Mouse (Mus musculus) kidney, adult 2 months (tissue): ENCODE data around the gene Syngr3. TPM values are rescaled to one million over a fixed set of nuclear protein-coding genes. Genes with fewer than 3 reads are reported as not detected.

Experiments used
- DNase-seq: peaks from one replicate; pipeline ENCODE4 v3.0.0; 2021
- H3K27ac ChIP-seq: fragments of 200-500 bp; 2 replicates; pipeline ENCODE4 v1.5.1; 2012; ENCODE audit warnings: low read depth, low read length, control low read depth, inconsistent platforms; ENCODE audit not compliant: insufficient read depth
- H3K27me3 ChIP-seq: fragments of 200-500 bp; replicated peaks from 2 replicates; pipeline ENCODE4 v1.6.1; 2012; ENCODE audit warnings: mild to moderate bottlenecking, moderate library complexity, low read length, inconsistent platforms; ENCODE audit not compliant: control insufficient read depth, insufficient read depth
- H3K36me3 ChIP-seq: fragments of 200-500 bp; 2 replicates; pipeline ENCODE4 v1.6.1; 2012; ENCODE audit warnings: mild to moderate bottlenecking, moderate library complexity, low read length, inconsistent platforms; ENCODE audit not compliant: control insufficient read depth, insufficient read depth
- H3K4me1 ChIP-seq: fragments of 200-500 bp; 2 replicates; pipeline ENCODE4 v1.6.1; 2011; ENCODE audit warnings: low read length; ENCODE audit not compliant: control insufficient read depth, insufficient read depth
- H3K4me3 ChIP-seq: fragments of 200-500 bp; 2 replicates; pipeline ENCODE4 v1.5.1; 2011; ENCODE audit warnings: mild to moderate bottlenecking, low read depth, low read length, control low read depth; ENCODE audit not compliant: insufficient read depth
- CTCF ChIP-seq: fragments of 200-500 bp; conservative IDR thresholded peaks from 2 replicates; pipeline ENCODE4 v1.5.1; 2011; ENCODE audit warnings: low read depth, mild to moderate bottlenecking, control low read depth, low read length, moderate library complexity, mixed read lengths; ENCODE audit not compliant: insufficient read depth, insufficient read length
- POLR2A ChIP-seq: fragments of 200-500 bp; IDR thresholded peaks from one replicate; pipeline ENCODE4 v1.6.1; 2011; ENCODE audit warnings: low read depth, low read length, control low read depth
- WGBS: fragments of 180-500 bp; shearing (Covaris S2); methylation state at CpG from one replicate; pipeline ENCODE4 v1.1.7; 2018; 5-methylcytosine and 5-hydroxymethylcytosine counted together
- polyA plus RNA-seq: library from polyadenylated mRNA; depleted of rRNA; stranded (reverse); fragments of >200 nt; gene quantifications from 2 replicates; pipeline ENCODE4 v1.2.3, GENCODE M21; 2012

The Syngr3 gene
- polyA plus RNA-seq, 1 experiment, result 2.2 TPM

GRCm38 (mm10) chr17:24695326-24696010 lies 5.7 kb upstream of the Syngr3 start:
- TF ChIP-seq CTCF, result no peak
- no peak for TF ChIP-seq POLR2A
- H3K27me3 ChIP-seq, result no peaks in the 10 kb centered on the region
- peak overlapping the region; percentile 73 for H3K27ac ChIP-seq
- DNase-seq, result peak; percentile 70
- peak overlapping the region; percentile 59 for H3K4me3 ChIP-seq
- no peaks in the 10 kb centered on the region for H3K4me1 ChIP-seq
- H3K36me3 ChIP-seq, result no peaks in the 10 kb centered on the region
- 7% methylated on average over 49 of the region's 51 CpGs for WGBS

GRCm38 (mm10) chr17:24692385-24692784 lies 2.6 kb upstream of the Syngr3 start:
- Histone ChIP-seq H3K4me1 (no peaks in the 10 kb centered on the region), H3K4me3 (no peak overlapping the region), H3K27me3 (0 out of 2 replicates have a peak, but pooled peaks cover 2% of the 10 kb centered on the region), H3K27ac (no peak overlapping the region), H3K36me3 (no peaks in the 10 kb centered on the region)
- WGBS, result 85% methylated on average over 5 of the region's 5 CpGs
- DNase-seq, result no peak
- TF ChIP-seq POLR2A, result no peak
- no peak for TF ChIP-seq CTCF

GRCm38 (mm10) chr17:24687599-24687998 lies 2.2 kb downstream of the Syngr3 start:
- no peaks in the 10 kb centered on the region for H3K4me1 ChIP-seq
- DNase-seq, result no peak
- 23% methylated on average over 23 of the region's 23 CpGs for WGBS
- no peak overlapping the region for H3K27ac ChIP-seq
- H3K27me3 ChIP-seq, result 0 out of 2 replicates have a peak, but pooled peaks cover 2% of the 10 kb centered on the region
- no peak for TF ChIP-seq POLR2A
- TF ChIP-seq CTCF, result no peak
- H3K4me3 ChIP-seq, result peak overlapping the region; percentile 29; the same call in 1 of the 2 replicates
- no peaks in the 10 kb centered on the region for H3K36me3 ChIP-seq

GRCm38 (mm10) chr17:24687146-24687595 lies 2.6 kb downstream of the Syngr3 start:
- no peak for TF ChIP-seq CTCF
- no peak for TF ChIP-seq POLR2A
- Histone ChIP-seq H3K27me3 (0 out of 2 replicates have a peak, but pooled peaks cover 2% of the 10 kb centered on the region), H3K27ac (no peak overlapping the region), H3K4me1 (no peaks in the 10 kb centered on the region), H3K4me3 (peak overlapping the region; percentile 29; the same call in 1 of the 2 replicates), H3K36me3 (no peaks in the 10 kb centered on the region)
- DNase-seq, result peak; percentile 75
- WGBS, result 4% methylated on average over 25 of the region's 25 CpGs

- Histone ChIP-seq H3K4me1 (no peaks in the 10 kb centered on the region), H3K36me3 (no peaks in the 10 kb centered on the region), H3K4me3 (no peak overlapping the region), H3K27ac (no peak overlapping the region), H3K27me3 (0 out of 2 replicates have a peak, but pooled peaks cover 2% of the 10 kb centered on the region)
- peak; percentile 72 for DNase-seq
- TF ChIP-seq POLR2A, result no peak
- TF ChIP-seq CTCF, result no peak
- WGBS, result 50% methylated on average over 16 of the region's 16 CpGs
Measured at GRCm38 (mm10) chr17:24686514-24686913, 3.2 kb downstream of the Syngr3 start.

GRCm38 (mm10) chr17:24677500-24678080 lies 12.2 kb downstream of the Syngr3 start:
- Histone ChIP-seq H3K27ac (no peak overlapping the region), H3K36me3 (no peaks in the 10 kb centered on the region), H3K27me3 (no peaks in the 10 kb centered on the region), H3K4me3 (no peak overlapping the region), H3K4me1 (no peaks in the 10 kb centered on the region)
- 85% methylated on average over 24 of the region's 24 CpGs for WGBS
- TF ChIP-seq POLR2A (no peak), CTCF (no peak)
- DNase-seq, result no peak

GRCm38 (mm10) chr17:24676877-24677276 lies 12.9 kb downstream of the Syngr3 start:
- Histone ChIP-seq H3K27me3 (no peaks in the 10 kb centered on the region), H3K27ac (no peak overlapping the region), H3K4me1 (peaks cover 3% of the 10 kb centered on the region; the same call in 1 of the 2 replicates), H3K4me3 (no peak overlapping the region), H3K36me3 (no peaks in the 10 kb centered on the region)
- no peak for DNase-seq
- TF ChIP-seq CTCF (no peak), POLR2A (no peak)
- WGBS, result 94% methylated on average over 5 of the region's 5 CpGs
